Mouse (Mus musculus): ENCODE measurements around the gene Zfp668. TPM values are rescaled to one million over a fixed set of nuclear protein-coding genes. Genes with fewer than 3 reads are reported as not detected.
A peak's percentile ranks its signal among the peaks of the same experiment; 100 is the strongest.
"Not testable (repeated sequence)": the region's sequence is repeated elsewhere in the genome, so short reads cannot be mapped to it uniquely, and the experiment has no call there.

Zfp668 gene
- total and polyA plus RNA-seq, 2 experiments from 2014 or later, result 25.1 to 34.2 TPM

DNA sequence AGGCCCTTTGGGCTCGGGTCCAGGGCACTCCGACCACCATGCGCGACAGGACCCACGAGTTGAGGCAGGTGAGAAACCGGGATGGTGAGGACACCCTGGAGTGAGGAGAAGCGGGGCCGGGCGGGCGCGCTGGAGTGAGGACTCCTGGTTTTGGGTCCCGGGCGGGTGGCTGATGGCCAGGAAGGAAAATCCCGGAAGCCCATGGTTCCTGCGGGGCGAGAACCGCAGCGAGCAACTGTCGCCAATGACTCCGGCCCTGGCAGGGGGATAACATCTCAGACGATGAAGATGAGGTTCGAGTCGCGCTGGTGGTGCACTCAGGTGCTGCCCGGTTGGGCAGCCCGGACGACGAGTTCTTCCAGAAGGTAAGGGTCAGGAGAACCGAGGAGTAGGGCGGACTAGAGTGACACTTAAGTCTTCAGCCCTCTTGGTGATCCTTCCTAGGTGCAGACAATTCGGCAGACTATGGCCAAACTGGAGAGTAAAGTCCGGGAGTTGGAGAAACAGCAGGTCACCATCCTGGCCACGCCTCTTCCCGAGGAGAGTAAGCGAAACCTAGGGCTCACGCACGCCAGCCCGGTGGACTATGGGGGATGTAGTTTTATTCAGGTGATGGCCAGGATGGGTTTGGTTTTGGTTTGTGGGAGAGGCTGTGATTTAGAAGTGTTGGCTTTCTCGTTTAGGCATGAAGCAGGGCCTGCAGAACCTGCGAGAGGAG lies 34.5 kb downstream of the Zfp668 start:
- Histone ChIP-seq H3K4me2 (ENCODE audit: low read depth) (peak overlapping the region; percentile 97), H3K27me3 (ENCODE audit: insufficient read depth, low read length) (no peaks in the 10 kb centered on the region), H3K4me1 (ENCODE audit: insufficient read depth) (peaks cover 3% of the 10 kb centered on the region; the same call in 1 of the 2 replicates), H3K4me3 (ENCODE audit: low read depth, low read length) (peak overlapping the region; percentile 82), H3K27ac (ENCODE audit: low read depth, low read length) (peak overlapping the region; percentile 95; the same call in 1 of the 2 replicates), H3K9ac (peak overlapping the region; percentile 67), H3K9me3 (ENCODE audit: low read length) (no peaks in the 10 kb centered on the region), H3K36me3 (ENCODE audit: insufficient read depth) (peaks cover 11% of the 10 kb centered on the region; the same call in 1 of the 2 replicates)
- ATAC-seq, result peak; percentile 37
- no peak for TF ChIP-seq CTCF (IDR thresholded peaks at IDR 0.05; ENCODE audit: low read depth)
- DNase-seq, result peak; percentile 78
- WGBS, result under 1% methylated on average over 40 of the region's 40 CpGs

DNA sequence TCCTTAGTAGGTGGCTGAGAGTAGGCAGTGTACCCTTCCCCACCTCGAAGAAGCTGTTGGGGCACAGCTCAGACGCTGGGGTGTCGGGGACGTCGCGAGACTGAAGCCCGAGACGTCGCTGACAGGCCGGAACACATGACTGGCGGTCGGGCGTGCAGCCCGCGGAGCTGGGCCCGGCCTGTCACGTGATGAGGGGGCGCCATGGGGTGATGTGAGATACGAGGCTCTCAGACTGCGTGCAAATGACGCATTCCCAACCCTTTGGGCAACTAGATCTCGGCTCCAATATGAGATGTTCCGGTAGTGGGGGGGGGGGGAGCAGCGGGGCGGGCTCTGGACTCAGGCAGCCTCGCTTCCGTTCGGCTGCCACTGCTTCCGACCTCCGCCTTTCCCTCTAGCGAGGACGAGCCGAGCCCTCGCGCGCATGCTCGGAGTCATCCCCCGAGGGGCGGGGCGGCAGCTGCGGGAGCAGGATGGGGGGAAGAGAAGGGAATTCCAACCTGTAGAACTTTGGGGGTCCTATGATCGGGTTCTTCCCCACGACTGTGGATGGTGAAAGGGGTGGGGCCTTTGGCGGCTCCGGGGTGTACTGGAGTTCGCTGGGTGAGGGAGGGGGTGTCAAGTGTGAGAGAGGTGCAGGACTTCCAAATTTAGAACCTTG lies 35.2 kb downstream of the Zfp668 start:
- WGBS, result under 1% methylated on average over 46 of the region's 46 CpGs
- H3K4me2 ChIP-seq (ENCODE audit: low read depth), result peak overlapping the region; percentile 97
- H3K4me1 ChIP-seq (ENCODE audit: insufficient read depth), result peaks cover 3% of the 10 kb centered on the region; the same call in 1 of the 2 replicates
- no peaks in the 10 kb centered on the region for H3K9me3 ChIP-seq (ENCODE audit: low read length)
- peak overlapping the region; percentile 82 for H3K4me3 ChIP-seq (ENCODE audit: low read depth, low read length)
- H3K27ac ChIP-seq (ENCODE audit: low read depth, low read length), result peak overlapping the region; percentile 95
- TF ChIP-seq CTCF (IDR thresholded peaks at IDR 0.05; ENCODE audit: low read depth), result peak; percentile 20; the same call in 1 of the 2 replicates
- peak overlapping the region; percentile 67 for H3K9ac ChIP-seq
- H3K36me3 ChIP-seq (ENCODE audit: insufficient read depth), result peaks cover 7% of the 10 kb centered on the region; the same call in 1 of the 2 replicates
- peak; percentile 98 for DNase-seq
- ATAC-seq, result peak; percentile 97
- H3K27me3 ChIP-seq (ENCODE audit: insufficient read depth, low read length), result no peaks in the 10 kb centered on the region

DNA sequence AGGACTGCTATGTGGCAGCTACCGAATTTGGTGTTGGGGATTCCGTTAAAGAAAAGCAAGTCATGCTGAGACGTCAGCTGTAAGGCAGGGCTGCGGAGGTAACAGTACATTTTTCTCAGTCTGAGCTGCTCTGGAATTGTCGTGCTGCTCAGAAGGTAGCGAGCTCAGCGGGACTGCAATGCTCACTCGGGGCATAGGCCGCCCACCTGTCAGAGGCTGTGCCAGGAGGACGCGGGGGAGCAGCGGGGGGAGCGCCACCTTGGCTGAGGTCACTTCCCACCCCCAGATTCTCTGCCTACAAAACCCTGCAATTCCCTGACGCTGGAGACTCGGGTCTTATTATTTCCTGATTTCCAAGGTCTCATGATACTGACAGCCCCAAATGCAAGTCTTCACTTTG lies 35.7 kb downstream of the Zfp668 start:
- no peak for TF ChIP-seq CTCF (IDR thresholded peaks at IDR 0.05; ENCODE audit: low read depth)
- H3K4me1 ChIP-seq (ENCODE audit: insufficient read depth), result peaks cover 3% of the 10 kb centered on the region; the same call in 1 of the 2 replicates
- WGBS, result 1% methylated on average over 15 of the region's 15 CpGs

DNA sequence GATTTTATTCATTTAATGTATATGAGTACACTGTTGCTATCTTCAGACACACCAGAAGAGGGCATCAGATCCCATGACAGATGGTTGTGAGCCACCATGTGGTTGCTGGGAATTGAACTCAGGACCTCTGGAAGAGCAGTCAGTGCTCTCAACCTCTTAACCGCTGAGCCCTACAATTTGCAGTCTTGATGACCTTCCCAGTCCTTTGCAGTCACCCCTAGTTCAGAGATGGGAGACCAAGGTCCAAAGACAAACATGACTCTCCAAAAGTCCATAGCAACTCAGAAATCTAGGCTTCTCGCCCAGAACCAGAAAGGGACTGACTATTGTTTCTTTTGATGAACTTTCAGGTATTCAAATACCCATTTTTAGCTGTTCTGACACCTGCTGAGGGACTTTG lies 36.6 kb downstream of the Zfp668 start:
- DNase-seq; H3K4me1 ChIP-seq (ENCODE audit: insufficient read depth); ATAC-seq; H3K36me3 ChIP-seq (ENCODE audit: insufficient read depth); H3K4me2 ChIP-seq (ENCODE audit: low read depth); H3K9ac ChIP-seq; H3K4me3 ChIP-seq (ENCODE audit: low read depth, low read length); H3K27me3 ChIP-seq (ENCODE audit: insufficient read depth, low read length); H3K9me3 ChIP-seq (ENCODE audit: low read length); H3K27ac ChIP-seq (ENCODE audit: low read depth, low read length): not testable (repeated sequence)
- 77% methylated on average over 2 of the region's 2 CpGs for WGBS

More for the DNA sequence above, 35.7 kb downstream of the Zfp668 start:
- H3K27ac ChIP-seq (ENCODE audit: low read depth, low read length), result peak overlapping the region; percentile 95
- H3K4me2 ChIP-seq (ENCODE audit: low read depth), result peak overlapping the region; percentile 97
- H3K9ac ChIP-seq, result peak overlapping the region; percentile 67
- peak; percentile 12 for ATAC-seq
- H3K9me3 ChIP-seq (ENCODE audit: low read length), result no peaks in the 10 kb centered on the region
- no peak for DNase-seq
- peaks cover under 1% of the 10 kb centered on the region; the same call in 1 of the 2 replicates for H3K36me3 ChIP-seq (ENCODE audit: insufficient read depth)
- H3K4me3 ChIP-seq (ENCODE audit: low read depth, low read length), result peak overlapping the region; percentile 82
- H3K27me3 ChIP-seq (ENCODE audit: insufficient read depth, low read length), result no peaks in the 10 kb centered on the region

DNA sequence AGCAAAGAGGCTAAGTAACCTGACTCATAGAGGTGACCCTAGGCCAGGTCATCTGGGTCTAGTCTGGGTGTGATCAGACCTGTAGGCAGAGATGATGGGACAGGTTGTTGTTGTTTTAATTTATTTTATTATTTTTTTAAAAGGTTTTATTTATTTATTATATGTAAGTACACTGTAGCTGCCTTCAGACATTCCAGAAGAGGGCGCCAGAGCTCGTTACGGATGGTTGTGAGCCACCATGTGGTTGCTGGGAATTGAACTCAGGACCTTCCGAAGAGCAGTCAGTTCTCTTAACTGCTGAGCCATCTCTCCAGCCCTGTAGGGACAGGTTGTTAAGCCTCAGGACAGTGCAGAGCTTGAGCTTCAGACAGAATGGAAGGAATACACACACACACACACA lies 38.8 kb downstream of the Zfp668 start:
- H3K4me1 ChIP-seq (ENCODE audit: insufficient read depth); H3K9me3 ChIP-seq (ENCODE audit: low read length); H3K4me3 ChIP-seq (ENCODE audit: low read depth, low read length); H3K27me3 ChIP-seq (ENCODE audit: insufficient read depth, low read length); ATAC-seq; H3K4me2 ChIP-seq (ENCODE audit: low read depth); H3K27ac ChIP-seq (ENCODE audit: low read depth, low read length); H3K9ac ChIP-seq; DNase-seq; H3K36me3 ChIP-seq (ENCODE audit: insufficient read depth): not testable (repeated sequence)
- 81% methylated on average over 4 of the region's 4 CpGs for WGBS

DNA sequence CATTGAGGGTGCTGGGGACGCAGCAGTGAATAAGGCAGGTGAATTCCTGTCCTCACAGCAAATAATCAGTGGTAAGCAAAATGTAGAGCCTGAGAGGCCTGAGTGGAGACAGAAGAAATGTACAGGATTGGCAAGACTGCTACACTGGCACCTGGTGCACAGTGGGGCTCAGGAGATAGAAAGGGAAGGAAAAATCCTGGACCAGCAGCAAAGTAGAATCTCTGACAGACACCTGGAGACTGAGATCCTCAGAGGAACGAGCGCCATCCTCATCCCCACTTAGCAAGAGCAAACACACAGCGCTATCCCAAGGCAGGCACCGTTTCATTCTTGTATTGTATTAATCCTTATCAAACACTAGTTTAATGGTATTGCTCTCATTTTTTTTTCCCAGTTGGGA lies 39.2 kb downstream of the Zfp668 start:
- H3K4me1 ChIP-seq (ENCODE audit: insufficient read depth), result no peaks in the 10 kb centered on the region; the same call in 1 of the 2 replicates
- WGBS, result 88% methylated on average over 5 of the region's 5 CpGs
- no peak overlapping the region for H3K4me2 ChIP-seq (ENCODE audit: low read depth)
- H3K4me3 ChIP-seq (ENCODE audit: low read depth, low read length), result no peak overlapping the region
- H3K9me3 ChIP-seq (ENCODE audit: low read length), result no peaks in the 10 kb centered on the region
- TF ChIP-seq CTCF (IDR thresholded peaks at IDR 0.05; ENCODE audit: low read depth), result no peak
- no peak overlapping the region for H3K27ac ChIP-seq (ENCODE audit: low read depth, low read length)
- H3K9ac ChIP-seq, result no peak overlapping the region
- no peak for ATAC-seq
- DNase-seq, result no peak
- H3K36me3 ChIP-seq (ENCODE audit: insufficient read depth), result no peaks in the 10 kb centered on the region
- no peaks in the 10 kb centered on the region for H3K27me3 ChIP-seq (ENCODE audit: insufficient read depth, low read length)

DNA sequence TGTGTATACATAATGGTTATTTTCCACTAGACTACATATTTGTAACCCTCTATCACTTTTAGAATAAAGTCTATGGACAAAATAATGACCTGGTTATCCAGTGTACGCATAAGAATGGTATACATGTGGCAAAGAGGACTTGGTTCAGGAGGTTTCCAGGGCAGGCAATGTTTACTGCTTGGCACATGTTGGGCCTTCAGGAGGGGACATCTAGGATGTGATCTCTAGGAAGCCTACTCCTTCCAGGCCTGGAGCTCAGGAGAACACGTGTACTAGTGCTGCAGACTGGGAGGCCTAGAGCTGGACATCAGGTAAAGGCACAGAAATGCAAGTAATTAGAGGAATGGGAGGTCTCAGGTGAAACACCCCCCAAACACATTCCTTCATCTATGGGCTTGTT lies 41.1 kb downstream of the Zfp668 start:
- no peak overlapping the region for H3K4me2 ChIP-seq (ENCODE audit: low read depth)
- no peaks in the 10 kb centered on the region for H3K27me3 ChIP-seq (ENCODE audit: insufficient read depth, low read length)
- DNase-seq (no peak), ATAC-seq (no peak)
- H3K9ac ChIP-seq, result no peak overlapping the region
- H3K4me1 ChIP-seq (ENCODE audit: insufficient read depth), result no peaks in the 10 kb centered on the region
- no peaks in the 10 kb centered on the region for H3K36me3 ChIP-seq (ENCODE audit: insufficient read depth)
- no peak overlapping the region for H3K4me3 ChIP-seq (ENCODE audit: low read depth, low read length)
- H3K9me3 ChIP-seq (ENCODE audit: low read length), result no peaks in the 10 kb centered on the region
- no peak for TF ChIP-seq CTCF (IDR thresholded peaks at IDR 0.05; ENCODE audit: low read depth)
- no peak overlapping the region for H3K27ac ChIP-seq (ENCODE audit: low read depth, low read length)
- 82% methylated on average over 2 of the region's 2 CpGs for WGBS

Measured in forebrain, postnatal 0 days (tissue).